Mouse (Mus musculus) bone marrow macrophage, adult 2 months (primary cell): Measurements from ENCODE around the gene Ipo9. TPM values are rescaled to one million over a fixed set of nuclear protein-coding genes. Genes with fewer than 3 reads are reported as not detected.

Experiments
- H3K27ac ChIP-seq: 2 replicates; pipeline ENCODE4 v1.5.1; 2012; ENCODE audit warnings: low read depth, low read length; ENCODE audit not compliant: insufficient read depth
- H3K4me1 ChIP-seq: 2 replicates; pipeline ENCODE4 v1.6.1; 2012; ENCODE audit warnings: low read length; ENCODE audit not compliant: control insufficient read depth, insufficient read depth
- H3K4me3 ChIP-seq: 2 replicates; pipeline ENCODE4 v1.5.1; 2012; ENCODE audit warnings: mild to moderate bottlenecking, low read length, moderate library complexity; ENCODE audit not compliant: insufficient read depth
- CTCF ChIP-seq: IDR thresholded peaks from 2 replicates; pipeline ENCODE4 v1.5.1; 2012; ENCODE audit warnings: low read depth, mild to moderate bottlenecking, low read length, moderate library complexity
- POLR2A ChIP-seq: IDR thresholded peaks from 2 replicates; pipeline ENCODE4 v1.6.1; 2012; ENCODE audit warnings: mild to moderate bottlenecking, low read depth, low read length, borderline replicate concordance
- polyA plus RNA-seq: library from polyadenylated mRNA; stranded (reverse); fragments of >200 nt; gene quantifications from 2 replicates; pipeline ENCODE4 v1.2.4, GENCODE M21; 2012; ENCODE audit not compliant: missing spikeins, insufficient read depth, insufficient read length

The Ipo9 gene
- polyA plus RNA-seq, 1 experiment: 32.3 TPM

DNA sequence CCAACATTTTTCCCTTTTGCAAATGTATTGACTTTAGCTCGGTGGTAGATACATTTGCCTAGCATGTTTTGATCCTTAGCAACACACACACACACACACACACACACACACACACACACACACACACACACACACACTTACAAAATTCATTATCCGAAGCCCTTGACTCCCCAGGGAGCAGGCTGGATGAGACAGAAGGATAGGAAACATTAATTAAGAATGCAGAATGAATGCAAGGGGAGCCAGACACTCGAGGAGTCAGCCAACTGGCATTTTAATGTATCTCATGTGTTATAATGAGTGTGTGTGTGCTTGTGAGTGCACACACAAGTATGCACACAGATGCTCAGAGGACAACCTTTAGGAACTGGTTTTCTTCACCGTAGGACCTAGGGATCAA is 68.8 kb downstream of the Ipo9 start:
- Histone ChIP-seq H3K4me1 (no peaks in the 10 kb centered on the region), H3K4me3 (no peak overlapping the region), H3K27ac (no peak overlapping the region)
- TF ChIP-seq POLR2A: no peak
- TF ChIP-seq CTCF: no peak

DNA sequence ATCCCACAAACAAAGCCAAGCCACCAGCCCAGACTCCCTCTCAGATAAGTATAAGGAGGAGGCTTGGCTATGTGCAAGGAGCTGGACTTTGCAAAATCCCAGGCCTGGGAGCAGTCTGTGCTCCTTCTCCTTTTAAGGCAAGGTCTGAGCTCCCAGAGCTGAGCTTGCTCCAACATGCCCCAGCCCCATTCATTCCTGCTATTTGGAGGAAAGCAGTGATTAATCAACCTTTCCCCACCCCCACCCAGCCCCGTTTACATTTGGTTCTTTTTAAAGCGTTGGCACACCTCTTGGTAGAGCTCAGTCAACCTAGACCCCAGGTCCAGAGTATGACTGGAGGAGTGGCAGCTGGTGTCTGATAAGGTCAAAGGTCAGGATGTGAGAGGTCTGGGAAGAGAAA is 71.2 kb downstream of the Ipo9 start:
- Histone ChIP-seq H3K4me3 (no peak overlapping the region), H3K4me1 (no peaks in the 10 kb centered on the region), H3K27ac (no peak overlapping the region)
- TF ChIP-seq CTCF (no peak), POLR2A (no peak)

DNA sequence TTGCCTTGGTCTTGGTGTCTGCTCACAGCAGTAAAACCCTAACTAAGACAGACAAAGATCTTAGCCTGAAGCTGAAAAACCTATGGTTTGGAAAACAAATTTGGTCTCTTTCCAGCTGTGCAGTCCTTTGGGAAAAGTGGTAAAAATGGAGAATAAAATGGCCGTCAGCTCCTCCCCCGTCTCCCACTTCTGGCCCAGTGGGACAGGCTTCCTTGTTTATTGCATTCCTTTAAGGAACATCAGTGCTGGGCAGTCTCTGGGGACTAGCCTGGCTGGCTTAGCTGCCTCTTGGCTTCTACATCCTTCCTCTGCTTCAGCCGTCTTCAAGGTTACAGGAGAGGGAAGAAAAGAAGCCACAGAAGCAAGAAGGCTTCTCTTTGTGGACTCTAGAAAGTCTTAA is 78.3 kb downstream of the Ipo9 start:
- Histone ChIP-seq H3K27ac (no peak overlapping the region), H3K4me3 (no peak overlapping the region), H3K4me1 (peaks cover 8% of the 10 kb centered on the region)
- TF ChIP-seq POLR2A (no peak), CTCF (no peak)

DNA sequence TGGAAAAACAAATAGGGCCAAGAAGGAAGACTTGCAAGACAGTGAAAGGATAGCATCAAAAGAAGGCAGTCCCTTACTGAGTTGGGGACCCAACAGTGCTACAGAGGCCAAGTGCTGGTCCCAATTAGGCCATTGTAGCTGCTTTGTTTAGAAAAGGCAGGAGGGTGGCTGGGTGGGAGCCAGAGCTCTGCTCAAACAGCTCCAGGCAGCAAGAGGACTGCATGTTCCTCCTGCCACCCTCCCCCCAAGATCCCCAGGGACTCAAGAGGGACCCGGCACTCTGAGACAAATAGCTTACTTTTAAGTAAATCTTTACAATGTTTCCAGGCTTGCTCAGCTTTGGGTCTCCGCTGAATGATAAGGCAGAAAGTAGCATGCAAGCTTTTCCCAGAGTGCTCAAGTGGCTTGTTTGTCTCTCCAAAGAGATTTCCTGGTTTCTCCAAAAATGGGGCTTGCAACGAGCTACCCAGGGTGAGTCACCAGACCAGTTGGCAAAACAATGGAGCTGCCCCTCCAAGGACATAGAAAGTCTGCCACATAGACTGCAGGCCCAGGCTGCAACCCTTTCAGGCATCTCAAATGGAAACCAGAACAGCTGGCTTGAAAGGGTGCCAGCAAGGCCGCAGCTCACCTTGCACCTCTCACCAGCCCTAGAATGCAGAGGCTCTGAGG is 82.7 kb downstream of the Ipo9 start:
- Histone ChIP-seq H3K4me3 (no peak overlapping the region), H3K4me1 (peaks cover 13% of the 10 kb centered on the region), H3K27ac (no peak overlapping the region)
- TF ChIP-seq POLR2A (no peak), CTCF (no peak)

DNA sequence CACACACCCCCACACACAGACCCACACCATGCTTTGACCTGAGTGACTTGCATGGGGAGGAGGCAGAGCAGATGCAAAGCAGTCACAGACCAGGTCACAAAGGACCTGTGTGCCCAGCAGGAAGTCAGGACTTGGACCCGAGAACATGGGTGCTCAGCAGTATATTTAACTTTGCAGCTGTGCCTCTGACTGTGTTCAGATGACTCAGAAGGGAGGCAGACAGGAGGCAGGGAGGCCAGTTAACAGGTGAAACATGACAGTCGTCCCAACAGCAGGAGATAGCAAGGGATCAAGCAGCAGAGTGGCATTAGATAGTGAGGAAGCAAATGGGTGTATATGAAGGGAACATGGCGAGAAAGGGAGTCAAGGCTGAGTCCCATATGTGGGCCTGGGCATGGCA is 83.4 kb downstream of the Ipo9 start:
- Histone ChIP-seq H3K27ac (no peak overlapping the region), H3K4me1 (peaks cover 13% of the 10 kb centered on the region), H3K4me3 (no peak overlapping the region)
- no peak for TF ChIP-seq POLR2A
- TF ChIP-seq CTCF: no peak

DNA sequence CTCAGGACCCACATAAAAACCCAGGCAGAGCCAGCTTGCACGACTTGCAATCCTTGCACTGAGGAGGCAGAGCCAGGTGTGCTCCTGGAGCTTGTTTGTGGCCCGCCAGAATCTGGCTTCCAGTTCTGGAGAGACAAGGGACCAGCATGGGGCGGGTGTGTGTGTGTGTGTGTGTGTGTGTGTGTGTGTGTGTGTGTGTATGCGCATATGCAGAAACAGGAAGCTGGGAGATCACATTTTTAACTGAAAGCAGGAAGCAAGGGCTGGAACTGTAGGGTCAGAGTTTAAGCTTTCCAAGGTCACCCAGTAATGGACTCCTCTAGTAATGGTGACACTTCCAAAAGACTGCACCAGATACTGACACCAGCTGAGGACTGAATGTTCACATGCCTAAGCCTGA is 86.3 kb downstream of the Ipo9 start:
- Histone ChIP-seq H3K4me3 (no peak overlapping the region), H3K27ac (no peak overlapping the region), H3K4me1 (peaks cover 13% of the 10 kb centered on the region)
- TF ChIP-seq CTCF: no peak
- TF ChIP-seq POLR2A: no peak

DNA sequence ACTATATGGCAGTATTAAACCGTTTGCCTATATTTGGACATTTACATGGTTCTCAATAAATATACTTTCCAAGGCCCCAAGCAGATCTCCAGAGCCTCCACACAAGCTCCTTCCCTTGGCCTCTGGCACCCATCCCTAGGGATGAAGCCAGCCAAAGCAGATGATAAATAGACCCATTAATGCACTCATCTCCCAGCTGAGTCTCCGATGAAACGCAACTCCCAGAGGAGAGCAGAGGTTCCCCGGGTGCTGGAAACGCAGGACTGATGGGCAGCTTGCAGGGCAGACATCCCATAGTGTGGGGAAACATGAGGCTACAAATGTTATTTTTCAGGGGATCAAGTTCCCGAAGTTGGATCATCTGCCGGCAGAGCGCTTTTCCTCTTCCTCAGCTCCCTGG is 88.4 kb downstream of the Ipo9 start:
- H3K4me1 ChIP-seq: peaks cover 5% of the 10 kb centered on the region
- no peak overlapping the region for H3K27ac ChIP-seq
- H3K4me3 ChIP-seq: no peak overlapping the region
- TF ChIP-seq POLR2A (no peak), CTCF (no peak)

Other genes starting within 250 kb of the Ipo9 start
- not detected in 2 replicates for gene Elf3, start 171.9 kb downstream of the Ipo9 start, polyA plus RNA-seq
- gene Rnpep, start 146.4 kb downstream of the Ipo9 start, polyA plus RNA-seq: 207 and 219 TPM in 2 replicates
- gene Timm17a, start 116.7 kb downstream of the Ipo9 start, polyA plus RNA-seq: 40.7 and 43.0 TPM in 2 replicates
- gene Lmod1, start 105.7 kb downstream of the Ipo9 start, polyA plus RNA-seq: 0.13 and 0.20 TPM in 2 replicates
- not detected in 2 replicates for gene Shisa4, start 55.3 kb downstream of the Ipo9 start, polyA plus RNA-seq
- gene Nav1, start 176.8 kb upstream of the Ipo9 start, polyA plus RNA-seq: 80.6 and 81.3 TPM in 2 replicates